Mouse (Mus musculus): ENCODE results near the gene Adamts4.
"Not testable (repeated sequence)": the region's sequence is repeated elsewhere in the genome, so short reads cannot be mapped to it uniquely, and the experiment has no call there.

Gene Adamts4

DNA sequence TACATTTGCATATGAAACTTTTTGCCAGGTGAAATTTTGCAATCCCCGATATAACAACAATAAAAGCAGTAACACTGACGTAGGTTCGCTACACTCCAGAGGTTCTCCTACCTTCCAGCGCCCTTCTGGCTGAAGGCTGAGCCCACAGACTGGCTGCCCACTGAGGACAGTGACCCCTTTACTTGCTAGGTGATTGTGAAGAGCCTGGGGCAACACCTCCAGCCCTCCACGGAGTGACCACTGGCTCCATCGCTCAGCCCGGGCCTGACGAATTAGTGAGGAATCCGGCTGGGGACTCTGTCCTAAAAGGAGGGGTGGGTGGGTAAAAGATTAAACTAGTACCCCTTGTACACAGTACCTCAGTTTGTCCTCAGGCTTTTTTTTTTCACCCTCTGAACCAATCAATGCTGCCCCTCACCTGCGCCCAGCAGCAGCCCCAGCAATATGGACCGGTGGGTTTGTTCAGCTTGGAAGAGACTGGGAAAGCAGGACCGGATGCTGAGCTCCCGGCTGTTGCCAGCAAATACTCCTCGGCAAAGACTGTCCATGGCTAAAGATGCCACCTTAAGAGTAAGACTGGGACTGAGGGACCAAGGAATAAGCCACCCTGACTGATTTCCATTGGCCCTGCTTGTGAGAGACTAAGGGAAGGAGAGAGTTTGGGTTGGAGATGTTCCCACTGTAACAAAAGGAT is 28.9 kb downstream of the Adamts4 start:
- DNase-seq (ENCODE audit: low spot score in 2 of 2): no peak

DNA sequence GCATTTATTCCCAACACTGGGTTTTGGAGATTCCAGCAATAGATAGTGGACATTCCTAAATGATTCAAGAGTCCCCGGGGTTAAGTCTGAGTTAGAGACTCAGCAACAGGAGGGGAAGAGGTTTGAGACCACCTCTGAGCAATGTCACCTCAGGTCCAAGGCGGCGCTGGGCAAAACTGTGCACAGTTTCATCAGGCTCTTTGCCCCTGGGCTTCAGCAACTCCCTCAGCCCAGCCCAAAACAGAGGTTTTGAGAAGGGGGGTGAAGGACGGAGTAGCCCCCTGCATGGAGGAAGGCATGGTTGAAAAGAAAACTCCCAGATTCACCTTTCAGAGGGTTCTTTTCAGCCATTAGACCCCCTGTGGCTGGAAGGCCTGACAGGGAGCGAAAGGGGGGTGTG is 29.5 kb downstream of the Adamts4 start:
- DNase-seq (ENCODE audit: low spot score in 2 of 2): no peak

DNA sequence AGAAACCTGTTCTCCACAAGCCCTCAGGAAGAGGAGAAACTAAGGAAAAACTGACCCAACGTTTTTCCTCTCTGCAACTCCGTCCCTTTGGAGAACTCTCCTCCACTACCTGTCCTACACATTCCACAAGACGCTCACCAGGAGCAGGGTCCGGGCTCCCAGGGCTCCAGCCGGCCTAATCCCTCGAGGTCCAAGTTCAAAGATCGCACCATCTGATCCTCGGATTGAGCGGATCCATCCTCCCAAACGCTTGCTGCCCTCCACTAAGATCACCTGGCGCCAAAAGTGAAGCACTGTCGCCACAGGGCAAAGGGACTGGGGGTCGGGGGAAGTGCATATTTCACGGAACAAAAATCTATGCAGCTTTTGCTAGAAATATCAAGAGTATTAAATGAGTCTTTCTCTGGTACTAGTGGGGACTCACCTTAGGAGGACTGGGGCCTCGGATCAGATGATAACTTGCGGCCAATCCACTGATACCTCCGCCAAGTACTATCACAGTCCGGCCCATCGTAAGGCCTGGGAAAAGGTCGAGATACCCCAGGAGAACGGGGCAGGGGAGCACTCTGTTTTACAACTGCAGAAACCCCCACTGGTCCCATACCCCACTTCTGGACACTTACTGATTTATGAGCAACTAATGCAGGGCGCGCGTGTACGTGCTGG is 30.2 kb downstream of the Adamts4 start:
- DNase-seq (ENCODE audit: low spot score in 2 of 2): no peak

DNA sequence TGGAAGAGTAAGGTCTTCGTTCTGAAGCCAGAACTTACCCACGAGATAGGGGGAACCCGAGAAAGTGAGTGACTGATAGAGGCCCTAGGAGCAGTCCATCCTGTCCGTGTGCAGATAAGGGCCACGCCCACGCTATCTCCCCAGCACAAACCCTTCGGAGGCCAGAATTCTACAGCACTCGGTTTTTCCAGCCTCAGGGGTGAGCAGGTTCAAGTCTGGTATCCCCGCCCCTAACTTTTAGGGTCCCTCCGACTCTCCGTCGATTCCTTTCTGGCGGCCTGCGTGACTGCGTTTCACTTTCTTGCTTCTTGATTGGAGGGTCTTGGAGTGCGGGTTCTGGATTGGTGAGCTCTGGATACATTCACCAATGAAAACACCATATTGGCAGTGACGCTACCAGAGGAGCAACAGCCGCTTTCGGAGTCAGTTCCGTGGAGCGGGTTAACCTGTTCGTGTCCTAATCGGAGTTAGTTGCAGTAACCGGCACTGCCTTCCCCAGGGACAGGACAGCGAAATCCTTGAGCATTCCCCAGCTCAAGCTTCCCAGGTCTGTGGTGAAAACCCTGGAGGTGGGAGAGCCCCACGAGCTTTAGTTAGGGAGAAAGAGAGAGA is 30.8 kb downstream of the Adamts4 start, which contains the start of gene Ppox:
Gene Ppox, minus strand, starts transcription at position 271 of the 612 bp plus-strand sequence.
- DNase-seq (ENCODE audit: low spot score in 2 of 2): peak; percentile 89

DNA sequence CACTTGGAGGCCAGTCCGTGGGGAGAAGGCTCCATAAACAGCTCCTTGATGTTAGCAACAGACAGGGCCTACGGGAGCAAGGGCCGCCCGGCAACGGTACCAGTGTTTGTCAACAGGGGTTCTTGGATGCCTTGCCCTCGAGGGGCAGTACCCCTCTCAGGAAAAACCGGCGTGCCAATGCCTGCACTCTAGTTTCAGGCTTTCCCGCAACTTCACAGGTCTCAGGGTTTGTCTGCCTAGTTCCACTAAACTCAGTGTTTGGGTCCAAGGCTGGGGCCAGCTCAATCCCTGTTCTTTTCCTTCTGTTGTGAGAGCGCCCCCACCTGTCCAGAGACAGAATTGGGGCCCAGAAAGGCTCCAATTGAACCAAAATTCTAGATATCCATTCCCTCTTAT is 31.3 kb downstream of the Adamts4 start:
- peak; percentile 69 to 84 for DNase-seq (ENCODE audit: low spot score in 2 of 2)

DNA sequence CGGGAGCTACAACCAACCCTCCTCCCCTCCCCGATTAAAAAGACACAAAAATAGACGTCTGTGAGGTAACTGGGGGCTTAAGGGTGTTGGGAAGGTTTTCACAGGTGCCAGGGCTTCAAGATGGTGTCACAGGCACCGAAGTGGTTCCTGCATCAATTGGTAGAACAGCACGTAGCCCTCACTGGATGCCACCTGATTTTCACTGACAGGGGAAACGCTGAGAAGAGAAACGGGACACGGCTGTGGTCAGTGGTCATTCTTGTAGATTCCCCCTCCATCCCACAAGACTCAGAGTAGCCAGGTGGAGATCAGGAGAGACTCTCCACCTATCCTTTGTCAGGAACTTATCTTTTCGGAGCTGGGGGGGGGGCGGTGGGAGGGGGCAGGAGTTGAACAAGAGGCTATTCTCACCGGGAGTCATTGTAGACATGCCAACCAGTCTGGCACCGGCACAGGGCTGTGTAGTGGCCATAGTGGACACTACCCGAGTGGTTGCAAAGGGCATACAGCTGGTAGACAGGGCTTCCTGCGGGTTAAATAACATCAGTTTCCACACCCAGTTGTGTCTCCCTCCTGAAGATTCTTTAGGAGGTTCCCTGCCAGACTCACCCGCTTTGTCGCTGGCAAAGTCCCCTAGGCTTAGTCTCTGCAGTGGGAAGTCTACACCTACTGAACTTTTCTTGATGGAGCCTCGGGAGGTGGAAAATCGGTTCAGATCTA is 32.0 kb downstream of the Adamts4 start:
- DNase-seq (ENCODE audit: low spot score in 2 of 2): no peak

DNA sequence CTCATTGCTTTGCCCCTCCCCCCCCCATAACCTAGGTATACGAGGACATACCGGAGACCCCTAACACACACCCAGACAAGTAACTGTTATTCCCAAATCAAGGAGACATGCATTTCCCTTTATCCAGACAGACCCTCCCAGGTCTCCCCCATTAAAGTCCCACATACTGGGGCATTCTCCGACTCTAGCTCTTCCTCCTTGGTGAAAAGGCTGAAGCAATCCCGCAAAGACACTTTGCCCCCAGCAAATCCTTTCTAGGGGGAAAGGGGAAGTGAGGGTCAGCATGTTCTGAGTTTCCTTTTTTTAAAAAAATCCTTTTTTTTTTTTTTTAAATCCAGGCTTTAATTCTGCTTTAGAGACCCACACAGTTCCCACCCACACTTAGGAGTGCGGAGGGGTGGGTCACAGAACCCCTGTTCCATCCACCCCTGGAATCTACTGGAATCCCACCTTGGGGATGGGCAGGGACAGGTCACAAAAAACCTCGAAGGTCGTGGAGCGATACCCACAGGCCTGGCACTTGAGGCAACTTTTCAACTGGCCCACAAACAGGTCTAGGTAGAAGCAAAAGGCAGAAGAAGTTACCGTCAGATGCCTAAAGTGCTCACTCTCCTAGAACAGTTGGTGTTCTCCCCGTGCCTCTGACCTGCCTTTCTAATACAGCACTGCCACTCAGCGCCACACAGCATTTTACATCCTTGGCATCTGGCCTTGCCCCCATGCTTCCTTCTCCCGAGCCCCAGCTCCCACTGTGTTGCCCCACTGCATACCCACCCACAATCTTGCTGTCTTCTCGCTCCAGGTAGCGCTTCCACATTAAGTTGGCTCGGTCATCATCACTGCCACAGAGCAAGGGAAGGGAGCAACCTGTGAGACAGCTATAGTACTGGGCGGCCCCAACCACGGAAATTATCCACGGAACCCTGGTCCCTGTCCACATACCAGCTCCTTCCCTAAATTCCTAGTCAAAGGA is 33.3 kb downstream of the Adamts4 start:
- no peak for DNase-seq (ENCODE audit: low spot score in 2 of 2)

GRCm38 (mm10) chr1:171284491-171284890 is 34.3 kb downstream of the Adamts4 start:
- no peak for DNase-seq (ENCODE audit: low spot score in 2 of 2)

DNA sequence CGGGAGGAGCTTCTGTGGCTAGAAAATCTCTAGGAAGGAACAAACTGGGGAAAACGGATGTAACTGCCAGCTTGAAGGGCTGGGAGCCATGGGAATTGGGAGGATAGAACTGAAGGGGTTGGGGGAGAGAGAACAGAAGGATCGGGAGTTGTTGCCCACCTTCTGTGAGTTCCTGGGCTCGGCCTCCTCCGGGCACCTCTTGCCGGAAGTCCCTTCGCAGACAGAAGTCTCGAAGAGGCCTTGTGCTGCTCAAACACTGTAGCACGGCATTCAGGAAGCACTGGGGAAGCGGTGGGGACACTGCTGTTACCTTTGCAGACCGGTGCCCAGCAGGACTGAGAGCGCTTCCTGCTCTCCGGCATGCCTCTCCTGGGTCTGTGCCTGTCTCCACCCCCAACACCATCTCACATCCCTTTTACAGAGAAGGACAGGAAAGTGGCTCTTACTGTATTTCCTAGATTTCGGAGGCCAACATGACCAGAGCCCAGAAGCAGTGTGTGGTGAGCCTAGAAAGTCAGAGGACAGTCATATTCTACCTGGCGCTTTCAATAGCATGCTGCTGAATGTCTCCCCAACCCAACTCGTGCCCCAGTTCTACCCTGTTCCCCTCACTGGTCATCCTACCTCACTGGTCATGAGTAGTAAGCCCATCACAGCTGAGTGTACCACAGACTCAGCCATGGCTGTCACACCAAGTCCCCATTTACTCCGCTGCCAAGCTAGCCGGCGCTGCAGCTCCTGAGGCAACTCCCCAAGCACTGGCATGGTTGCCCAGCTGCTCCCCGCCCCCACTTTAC is 35.1 kb downstream of the Adamts4 start:
- DNase-seq (ENCODE audit: low spot score in 2 of 2): no peak

GRCm38 (mm10) chr1:171286517-171286916 is 36.3 kb downstream of the Adamts4 start:
- no peak for DNase-seq (ENCODE audit: low spot score in 2 of 2)

GRCm38 (mm10) chr1:171287136-171288081 is 37.2 kb downstream of the Adamts4 start, which contains the start of gene Usp21:
Gene Usp21 (minus strand): TSS chr1:171287991.
- peak; percentile 94 to 95 for DNase-seq (ENCODE audit: low spot score in 2 of 2)

DNA sequence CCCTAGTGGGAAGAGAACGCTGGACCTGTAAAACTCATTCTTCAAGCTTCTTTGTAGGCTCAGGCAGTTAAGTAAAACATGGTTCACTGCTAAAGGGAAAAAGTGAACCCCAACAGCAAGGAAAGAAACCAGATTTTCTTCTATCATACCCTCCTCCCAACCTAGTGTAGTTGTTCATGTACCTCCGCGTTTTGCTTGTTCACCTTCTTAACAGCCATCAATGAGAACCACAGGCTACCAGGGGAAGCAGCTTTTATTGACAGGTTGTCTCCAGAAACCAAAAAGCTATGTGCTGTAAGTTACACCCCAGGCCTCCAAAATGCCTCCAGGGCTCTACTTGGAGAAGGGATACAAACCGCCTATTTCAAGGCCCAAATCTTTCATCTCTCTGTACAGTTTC is 38.1 kb downstream of the Adamts4 start:
- no peak for DNase-seq (ENCODE audit: low spot score in 2 of 2)

GRCm38 (mm10) chr1:171293351-171293750 is 43.1 kb downstream of the Adamts4 start:
- DNase-seq (ENCODE audit: low spot score in 2 of 2): no peak

DNA sequence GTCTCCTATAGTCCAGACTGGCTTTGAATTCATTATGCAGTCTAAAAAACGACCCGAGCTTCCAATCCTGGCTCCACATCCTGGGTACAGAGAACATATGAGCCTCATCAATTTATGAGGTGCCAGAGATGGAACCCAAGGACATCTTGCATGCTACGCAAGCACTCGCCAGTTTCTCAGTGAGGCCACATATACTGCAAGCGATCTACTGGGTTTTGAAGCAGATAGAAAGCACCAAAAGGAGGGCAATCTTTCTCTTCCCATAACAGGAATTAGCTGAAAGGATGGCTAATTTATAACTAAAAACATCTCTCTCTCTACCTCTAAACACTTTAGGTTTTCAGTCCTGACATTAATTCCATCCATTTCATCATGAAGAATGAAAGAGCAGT is 43.7 kb downstream of the Adamts4 start:
- no peak for DNase-seq (ENCODE audit: low spot score in 2 of 2)

DNA sequence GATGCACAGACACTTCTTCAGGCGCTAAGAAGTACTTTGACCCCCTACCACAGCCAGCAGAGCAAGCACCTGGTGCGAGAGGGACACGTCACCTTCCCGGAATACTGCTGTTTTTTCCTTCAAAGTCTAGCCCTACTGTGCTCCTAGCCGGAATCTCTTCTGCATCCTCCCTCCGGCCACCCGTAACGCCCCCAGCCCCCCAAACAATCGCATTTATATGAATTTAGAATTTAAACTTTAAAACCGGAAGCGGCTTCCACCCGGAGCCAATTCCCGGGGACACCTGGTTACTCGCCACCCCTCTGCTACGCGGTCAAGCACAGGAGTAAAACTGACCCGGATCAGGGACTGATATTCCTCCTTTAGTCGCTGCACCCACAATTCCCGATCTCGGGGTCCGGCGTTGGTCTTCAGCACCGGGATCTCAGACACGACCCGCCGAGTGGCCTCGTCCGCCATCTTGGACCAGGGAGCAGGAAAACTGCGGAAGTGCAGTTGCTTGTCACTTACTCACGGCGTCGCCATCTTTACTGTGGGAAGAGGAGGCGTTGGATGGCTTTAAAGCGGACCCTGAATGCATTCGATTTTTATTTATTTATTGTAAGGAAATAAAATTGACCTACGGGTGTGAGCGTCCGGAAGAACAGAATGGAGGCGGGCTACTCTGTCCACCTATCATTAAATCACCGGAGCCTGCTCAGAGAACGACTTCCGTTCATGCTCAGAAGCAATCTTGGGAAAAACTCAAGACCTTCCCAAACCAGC is 44.3 kb downstream of the Adamts4 start, which contains the start of gene Ufc1:
Gene Ufc1, minus strand, starts transcription at position 727 of the 765 bp plus-strand sequence.
- peak; percentile 81 to 82 for DNase-seq (ENCODE audit: low spot score in 2 of 2)

GRCm38 (mm10) chr1:171295063-171295402 is 44.8 kb downstream of the Adamts4 start:
- DNase-seq (ENCODE audit: low spot score in 2 of 2): no peak

GRCm38 (mm10) chr1:171298226-171298625 is 48.0 kb downstream of the Adamts4 start:
- DNase-seq (ENCODE audit: low spot score in 2 of 2): no peak

GRCm38 (mm10) chr1:171306157-171306556 is 55.9 kb downstream of the Adamts4 start:
- not testable (repeated sequence) for DNase-seq (ENCODE audit: low spot score in 2 of 2)
